Mouse (Mus musculus) neural tube, embryonic 11.5 days (tissue): Measurements from ENCODE around the gene Hnrnpa0. TPM values are rescaled to one million over a fixed set of nuclear protein-coding genes. Genes with fewer than 3 reads are reported as not detected.

Experiments used
- ATAC-seq: fragments of 200-750 bp; cut with Nextera tagmentation; 2 replicates; pipeline ENCODE4 v1.8.0; 2017; ENCODE audit warnings: moderate number of reproducible peaks, mild to moderate bottlenecking, moderate TSS enrichment, moderate library complexity; ENCODE audit not compliant: insufficient read depth, low FRiP score, low TSS enrichment
- DNase-seq: peaks from one replicate; pipeline ENCODE4 v3.0.0-alpha.2; 2015; ENCODE audit warnings: low spot score
- H3K27ac ChIP-seq: fragments of 300-500 bp; sonication (generic); 2 replicates; pipeline ENCODE4 v1.5.1; 2014; ENCODE audit warnings: low read depth, mild to moderate bottlenecking, low read length
- H3K27me3 ChIP-seq: fragments of 300-500 bp; sonication (generic); 2 replicates; pipeline ENCODE4 v1.6.1; 2014; ENCODE audit warnings: mild to moderate bottlenecking, low read length, mixed read lengths; ENCODE audit not compliant: control insufficient read depth, insufficient read depth
- H3K36me3 ChIP-seq: fragments of 300-500 bp; sonication (generic); 2 replicates; pipeline ENCODE4 v1.6.1; 2014; ENCODE audit warnings: mild to moderate bottlenecking, low read length, moderate library complexity, mixed read lengths; ENCODE audit not compliant: control insufficient read depth, insufficient read depth
- H3K4me1 ChIP-seq: fragments of 300-500 bp; sonication (generic); 2 replicates; pipeline ENCODE4 v1.6.1; 2014; ENCODE audit warnings: low read length, mixed read lengths; ENCODE audit not compliant: control insufficient read depth, insufficient read depth
- H3K4me2 ChIP-seq: fragments of 300-500 bp; sonication (generic); 2 replicates; pipeline ENCODE4 v1.6.1; 2014; ENCODE audit warnings: low read depth, mild to moderate bottlenecking, moderate library complexity
- H3K4me3 ChIP-seq: fragments of 300-500 bp; sonication (generic); 2 replicates; pipeline ENCODE4 v1.5.1; 2014; ENCODE audit warnings: low read depth, low read length
- H3K9ac ChIP-seq: fragments of 300-500 bp; sonication (generic); 2 replicates; pipeline ENCODE4 v1.6.1; 2014; ENCODE audit warnings: mild to moderate bottlenecking, low read length
- H3K9me3 ChIP-seq: fragments of 300-500 bp; sonication (generic); 2 replicates; pipeline ENCODE4 v1.6.1; 2016; ENCODE audit warnings: low read length; ENCODE audit not compliant: control insufficient read depth
- WGBS: fragments of 180-500 bp; shearing (Covaris S2); extraction: QIAGEN DNeasy Blood & Tissue Kit; methylation state at CpG from one replicate; pipeline ENCODE4 v1.1.7; 2014; 5-methylcytosine and 5-hydroxymethylcytosine counted together
- polyA plus RNA-seq: library from polyadenylated mRNA; unstranded; fragments of >200 nt; fragmentation: Nextera tagmentation; extraction: Ambion mirVana; gene quantifications from 2 replicates; pipeline ENCODE4 v1.2.1, GENCODE M21; 2014

Gene Hnrnpa0
- polyA plus RNA-seq, 1 experiment from 2014 or later: 47.3 TPM

GRCm38 (mm10) chr13:58122786-58123297, 5.5 kb downstream of the Hnrnpa0 start:
- no peak for ATAC-seq
- Histone ChIP-seq H3K4me1 (peaks cover 5% of the 10 kb centered on the region), H3K27ac (no peak overlapping the region), H3K27me3 (no peaks in the 10 kb centered on the region), H3K36me3 (no peaks in the 10 kb centered on the region), H3K4me2 (no peak overlapping the region), H3K4me3 (no peak overlapping the region), H3K9ac (no peak overlapping the region), H3K9me3 (no peaks in the 10 kb centered on the region)
- 50% methylated on average over 10 of the region's 10 CpGs for WGBS
- DNase-seq: no peak

GRCm38 (mm10) chr13:58117318-58118017, 10.9 kb downstream of the Hnrnpa0 start:
- H3K27ac ChIP-seq: no peak overlapping the region
- H3K9me3 ChIP-seq: no peaks in the 10 kb centered on the region
- DNase-seq (peak; percentile 35), ATAC-seq (no peak)
- no peak overlapping the region for H3K4me3 ChIP-seq
- no peak overlapping the region for H3K9ac ChIP-seq
- no peaks in the 10 kb centered on the region for H3K36me3 ChIP-seq
- no peaks in the 10 kb centered on the region for H3K27me3 ChIP-seq
- 0 out of 2 replicates have a peak, but pooled peaks cover 9% of the 10 kb centered on the region for H3K4me1 ChIP-seq
- 66% methylated on average over 8 of the region's 8 CpGs for WGBS
- H3K4me2 ChIP-seq: no peak overlapping the region

GRCm38 (mm10) chr13:58116801-58117200, 11.6 kb downstream of the Hnrnpa0 start:
- Histone ChIP-seq H3K27me3 (no peaks in the 10 kb centered on the region), H3K36me3 (no peaks in the 10 kb centered on the region), H3K27ac (no peak overlapping the region), H3K4me2 (no peak overlapping the region), H3K9ac (no peak overlapping the region), H3K4me1 (0 out of 2 replicates have a peak, but pooled peaks cover 10% of the 10 kb centered on the region), H3K9me3 (no peaks in the 10 kb centered on the region), H3K4me3 (no peak overlapping the region)
- no peak for ATAC-seq
- 92% methylated on average over 2 of the region's 2 CpGs for WGBS
- no peak for DNase-seq

- H3K4me3 ChIP-seq: no peak overlapping the region
- no peaks in the 10 kb centered on the region for H3K9me3 ChIP-seq
- H3K27ac ChIP-seq: no peak overlapping the region
- no peak overlapping the region for H3K9ac ChIP-seq
- ATAC-seq (no peak), DNase-seq (no peak)
- H3K4me2 ChIP-seq: no peak overlapping the region
- no peaks in the 10 kb centered on the region for H3K36me3 ChIP-seq
- 61% methylated on average over 13 of the region's 13 CpGs for WGBS
- 0 out of 2 replicates have a peak, but pooled peaks cover 10% of the 10 kb centered on the region for H3K4me1 ChIP-seq
- no peaks in the 10 kb centered on the region for H3K27me3 ChIP-seq
These were observed 13.1 kb downstream of the Hnrnpa0 start for GRCm38 (mm10) chr13:58115227-58115626.

- Histone ChIP-seq H3K4me1 (0 out of 2 replicates have a peak, but pooled peaks cover 10% of the 10 kb centered on the region), H3K4me2 (peak within 1 kb of the TSS; percentile 80), H3K9me3 (no peaks in the 10 kb centered on the region), H3K27ac (peak within 1 kb of the TSS; percentile 77), H3K36me3 (no peaks in the 10 kb centered on the region), H3K4me3 (peak within 1 kb of the TSS; percentile 50), H3K27me3 (no peaks in the 10 kb centered on the region), H3K9ac (peak within 1 kb of the TSS; percentile 68)
- DNase-seq: peak; percentile 74
- peak; percentile 68 for ATAC-seq
- 2% methylated on average over 34 of the region's 35 CpGs for WGBS
These were observed 15.1 kb downstream of the Hnrnpa0 start, which contains the start of gene Klhl3 for GRCm38 (mm10) chr13:58113061-58113900. Klhl3 (minus strand) TSS chr13:58113592.

GRCm38 (mm10) chr13:58112601-58113041, 15.7 kb downstream of the Hnrnpa0 start:
- H3K9me3 ChIP-seq: no peaks in the 10 kb centered on the region
- H3K4me2 ChIP-seq: peak overlapping the region; percentile 80
- H3K4me3 ChIP-seq: peak overlapping the region; percentile 50
- DNase-seq (no peak), ATAC-seq (no peak)
- 0 out of 2 replicates have a peak, but pooled peaks cover 10% of the 10 kb centered on the region for H3K4me1 ChIP-seq
- no peaks in the 10 kb centered on the region for H3K36me3 ChIP-seq
- WGBS: 21% methylated on average over 11 of the region's 11 CpGs
- H3K9ac ChIP-seq: peak overlapping the region; percentile 68
- H3K27me3 ChIP-seq: no peaks in the 10 kb centered on the region
- H3K27ac ChIP-seq: peak overlapping the region; percentile 77; the same call in 1 of the 2 replicates

GRCm38 (mm10) chr13:58112191-58112590, 16.2 kb downstream of the Hnrnpa0 start:
- H3K36me3 ChIP-seq: no peaks in the 10 kb centered on the region
- H3K9me3 ChIP-seq: no peaks in the 10 kb centered on the region
- WGBS: 75% methylated on average over 10 of the region's 10 CpGs
- no peak for DNase-seq
- no peak overlapping the region for H3K27ac ChIP-seq
- no peaks in the 10 kb centered on the region for H3K27me3 ChIP-seq
- H3K4me2 ChIP-seq: peak overlapping the region; percentile 80
- 0 out of 2 replicates have a peak, but pooled peaks cover 10% of the 10 kb centered on the region for H3K4me1 ChIP-seq
- H3K9ac ChIP-seq: peak overlapping the region; percentile 68; the same call in 1 of the 2 replicates
- no peak for ATAC-seq
- H3K4me3 ChIP-seq: peak overlapping the region; percentile 50

- H3K36me3 ChIP-seq: no peaks in the 10 kb centered on the region
- ATAC-seq (no peak), DNase-seq (no peak)
- H3K27ac ChIP-seq: no peak overlapping the region
- H3K9ac ChIP-seq: no peak overlapping the region
- no peak overlapping the region for H3K4me3 ChIP-seq
- no peak overlapping the region for H3K4me2 ChIP-seq
- no peaks in the 10 kb centered on the region for H3K27me3 ChIP-seq
- 90% methylated on average over 6 of the region's 6 CpGs for WGBS
- no peaks in the 10 kb centered on the region for H3K9me3 ChIP-seq
- H3K4me1 ChIP-seq: 0 out of 2 replicates have a peak, but pooled peaks cover 10% of the 10 kb centered on the region
These were observed 17.1 kb downstream of the Hnrnpa0 start for GRCm38 (mm10) chr13:58111306-58111705.
